Mouse (Mus musculus): ENCODE measurements around the gene Gpm6a.
"Not testable (repeated sequence)": the region's sequence is repeated elsewhere in the genome, so short reads cannot be mapped to it uniquely, and the experiment has no call there.

Gene Gpm6a

DNA sequence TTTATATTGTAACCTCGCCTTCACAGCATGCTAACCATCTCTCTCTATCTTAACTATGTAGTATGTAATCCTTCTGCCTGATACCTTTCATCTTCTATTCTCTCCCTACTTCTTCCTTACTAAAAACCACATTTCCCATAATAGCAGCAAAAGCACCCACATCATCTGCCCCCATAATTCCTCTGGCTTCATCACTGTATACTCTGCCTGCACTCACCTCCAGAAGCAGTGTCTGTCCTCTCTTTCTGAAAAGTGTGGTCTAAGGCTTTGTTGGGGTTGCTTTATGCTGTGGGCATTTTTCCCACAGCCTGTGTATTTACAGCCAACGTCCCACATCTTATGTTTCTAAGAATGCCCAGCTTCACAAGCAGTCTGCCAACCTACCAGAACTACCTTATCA, 57.6 kb downstream of the Gpm6a start:
- DNase-seq (ENCODE audit: low read depth, low spot score), result no peak

DNA sequence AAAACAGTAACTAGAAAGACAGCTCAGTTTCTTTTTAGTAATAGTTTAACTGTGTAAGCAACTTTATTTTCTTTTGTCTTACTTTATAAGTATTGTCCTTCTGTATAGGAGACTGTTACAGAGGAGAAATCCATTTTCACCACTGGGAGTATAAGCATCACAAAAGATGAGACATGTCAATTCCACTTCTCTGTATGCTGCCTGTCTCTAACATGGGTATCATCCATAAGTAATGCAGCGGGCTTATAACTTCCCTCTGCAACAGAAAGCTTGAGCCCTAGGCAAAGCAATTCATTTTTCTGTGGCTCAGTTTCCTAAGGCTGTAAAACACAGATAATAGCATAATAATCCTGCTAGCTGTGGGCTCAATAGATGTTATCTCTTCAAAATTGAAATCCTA, 62.4 kb downstream of the Gpm6a start:
- no peak for DNase-seq (ENCODE audit: low read depth, low spot score)

DNA sequence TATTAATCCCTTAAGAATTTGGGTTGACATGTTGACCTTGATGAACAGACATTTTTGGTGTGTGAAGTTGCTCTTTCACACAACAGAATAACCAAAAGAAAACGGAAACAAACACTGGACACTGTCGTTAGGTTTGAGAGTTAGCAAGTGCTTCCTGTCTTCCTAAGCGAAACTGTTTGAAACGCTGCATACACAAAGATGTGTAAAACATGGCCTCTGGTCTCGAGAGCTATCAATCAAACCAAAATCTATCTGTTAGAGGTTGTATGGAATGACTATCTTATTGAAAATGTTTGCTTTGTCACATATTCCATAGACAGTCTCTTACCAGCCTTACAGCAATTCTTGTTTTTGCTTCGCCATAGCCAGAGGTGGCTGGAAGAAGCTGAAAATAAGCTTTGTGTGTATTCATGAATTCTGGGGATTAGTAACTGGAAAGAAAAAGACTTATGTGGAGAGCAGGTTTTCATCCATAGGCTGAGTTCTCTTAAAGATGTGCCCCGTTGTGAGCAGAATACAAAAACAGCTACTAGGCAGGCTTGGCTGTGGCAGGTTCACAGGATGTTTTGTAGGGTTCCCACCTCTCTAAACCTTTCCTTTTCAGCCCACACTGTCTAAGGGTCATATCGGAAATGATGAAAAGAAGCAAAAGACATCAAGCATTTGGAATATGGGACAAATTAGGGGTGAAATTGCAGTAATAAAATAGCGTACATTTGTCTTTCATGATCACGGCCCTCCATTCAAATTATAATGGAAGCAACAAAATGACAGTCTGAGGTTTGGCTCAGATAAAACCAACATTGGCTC, 71.4 kb downstream of the Gpm6a start:
- no peak for DNase-seq (ENCODE audit: low read depth, low spot score)

DNA sequence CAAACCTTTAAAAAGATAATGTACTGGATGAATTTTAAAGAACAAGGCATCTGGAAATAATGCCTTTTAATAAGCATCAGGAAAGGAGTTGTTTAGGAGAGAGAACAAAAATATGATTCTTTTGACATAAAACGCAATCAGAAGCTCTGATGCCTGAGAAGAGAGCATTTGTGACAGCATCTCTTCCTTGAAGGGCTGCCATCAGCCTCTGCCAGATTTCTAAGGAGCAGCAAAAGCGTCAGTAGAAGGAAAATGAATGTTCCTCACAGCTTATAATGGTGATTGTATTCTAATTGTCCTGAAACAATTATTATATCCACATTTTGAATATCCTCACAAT, 72.0 kb downstream of the Gpm6a start:
- DNase-seq (ENCODE audit: low read depth, low spot score), result no peak

DNA sequence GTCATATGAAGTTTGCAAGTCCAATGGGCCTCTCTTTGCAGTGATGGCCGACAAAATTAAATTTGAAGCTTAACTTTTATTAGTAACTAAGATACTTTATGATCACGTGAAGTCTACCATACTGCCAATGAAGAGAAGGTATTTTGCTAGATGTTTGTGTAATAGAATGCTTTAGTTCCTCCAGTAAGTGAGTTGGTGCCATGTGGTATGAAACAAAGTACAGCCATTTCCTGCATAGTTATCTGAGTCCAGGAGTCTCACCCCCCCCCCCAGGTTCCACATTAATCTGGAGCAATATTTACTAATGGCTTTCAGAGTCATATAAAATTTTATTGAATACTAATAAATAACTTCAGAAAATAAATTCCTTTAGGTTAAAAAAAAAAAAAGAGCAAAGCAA, 73.7 kb downstream of the Gpm6a start:
- DNase-seq (ENCODE audit: low read depth, low spot score), result no peak

DNA sequence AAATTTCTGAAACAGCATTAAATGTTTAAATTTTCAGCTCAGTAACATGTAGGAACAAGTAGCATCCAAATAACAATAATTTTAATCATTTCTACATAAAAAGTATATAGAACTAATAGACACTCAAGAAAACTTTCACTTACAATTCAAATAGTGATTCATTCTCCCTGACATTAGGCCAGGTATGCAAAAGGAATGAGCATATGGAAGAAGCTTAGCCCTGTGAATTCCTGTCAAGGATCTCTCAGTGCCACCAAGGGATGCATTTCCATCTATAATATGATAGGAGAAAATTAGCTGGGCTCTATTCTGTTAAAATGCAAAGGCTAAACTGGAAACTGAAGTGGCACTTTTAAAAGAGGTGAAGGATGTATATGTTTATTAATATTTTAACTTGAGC, 76.5 kb downstream of the Gpm6a start:
- no peak for DNase-seq (ENCODE audit: low read depth, low spot score)

DNA sequence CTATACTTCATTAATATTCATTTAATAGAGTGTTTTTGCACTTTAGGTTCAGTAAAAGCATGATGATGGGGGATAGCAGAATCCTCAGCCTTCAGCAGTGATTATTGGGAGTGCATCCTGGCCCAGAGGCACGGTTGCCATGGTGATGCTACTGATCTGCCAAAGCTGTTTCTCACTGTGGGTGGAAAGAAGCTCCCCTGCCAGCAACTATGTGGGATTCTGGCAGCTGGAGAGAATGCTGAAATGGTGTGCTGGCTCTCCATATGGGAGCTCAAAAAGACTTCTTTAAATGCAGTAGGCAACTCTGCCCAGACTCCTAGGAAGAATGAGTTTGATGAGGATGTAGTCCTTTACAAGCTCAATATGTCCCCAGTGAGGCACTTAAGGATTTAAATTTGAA, 79.7 kb downstream of the Gpm6a start:
- DNase-seq (ENCODE audit: low read depth, low spot score), result peak; percentile 71

DNA sequence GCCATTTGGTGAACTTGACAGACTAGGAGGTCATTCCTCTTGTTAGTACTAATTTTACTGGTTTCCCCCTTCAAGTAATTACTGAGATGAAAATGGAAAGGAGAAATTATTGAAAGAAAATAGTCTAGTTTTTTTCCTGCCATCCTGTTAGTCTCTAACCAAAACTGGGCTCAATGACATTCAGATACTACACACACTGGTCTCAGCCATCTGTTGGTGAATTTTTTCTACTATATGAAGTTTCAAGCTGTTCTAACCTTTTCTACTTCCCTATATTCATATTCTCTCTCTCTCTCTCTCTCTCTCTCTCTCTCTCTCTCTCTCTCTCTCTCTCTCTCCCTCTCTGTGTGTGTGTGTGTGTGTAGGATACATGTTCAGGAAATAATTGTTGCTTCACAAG, 80.8 kb downstream of the Gpm6a start:
- no peak for DNase-seq (ENCODE audit: low read depth, low spot score)

DNA sequence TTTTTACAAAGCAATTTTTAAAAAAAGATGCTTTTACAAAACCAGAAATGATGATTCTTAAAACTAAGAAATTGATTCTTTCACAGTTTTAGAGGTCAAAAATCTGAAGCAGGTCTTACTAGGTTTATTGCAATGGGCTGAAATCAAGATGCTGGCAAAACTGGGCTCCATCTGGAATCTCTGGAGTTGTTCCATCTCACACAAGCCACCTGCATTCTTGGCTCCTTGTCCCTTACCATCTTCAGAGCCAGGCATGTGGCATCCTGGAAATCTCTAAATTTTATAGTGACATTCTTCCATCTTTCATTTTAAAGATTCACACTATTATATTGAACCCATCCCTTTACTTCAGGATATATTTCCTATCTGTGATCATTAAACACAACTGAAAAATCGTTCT, 88.3 kb downstream of the Gpm6a start:
- DNase-seq (ENCODE audit: low read depth, low spot score), result no peak

DNA sequence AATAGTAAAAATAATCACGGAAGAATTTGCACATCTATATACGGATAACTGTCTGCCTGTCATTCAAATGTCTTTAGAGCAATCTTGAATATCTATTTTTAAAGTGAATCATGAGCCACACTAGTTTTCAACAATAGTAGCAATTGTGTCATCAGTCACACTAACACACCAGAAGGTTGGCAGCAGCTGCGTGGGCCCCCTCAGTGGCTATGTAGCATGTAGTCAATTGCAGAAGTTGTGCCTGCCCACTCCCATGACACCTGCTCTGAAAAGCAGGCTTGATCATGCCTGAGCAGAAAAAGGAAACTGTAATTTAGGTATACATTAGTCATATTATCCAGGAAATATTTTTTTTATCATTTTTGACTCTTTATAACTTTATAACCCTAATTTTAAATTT, 93.8 kb downstream of the Gpm6a start:
- no peak for DNase-seq (ENCODE audit: low read depth, low spot score)

DNA sequence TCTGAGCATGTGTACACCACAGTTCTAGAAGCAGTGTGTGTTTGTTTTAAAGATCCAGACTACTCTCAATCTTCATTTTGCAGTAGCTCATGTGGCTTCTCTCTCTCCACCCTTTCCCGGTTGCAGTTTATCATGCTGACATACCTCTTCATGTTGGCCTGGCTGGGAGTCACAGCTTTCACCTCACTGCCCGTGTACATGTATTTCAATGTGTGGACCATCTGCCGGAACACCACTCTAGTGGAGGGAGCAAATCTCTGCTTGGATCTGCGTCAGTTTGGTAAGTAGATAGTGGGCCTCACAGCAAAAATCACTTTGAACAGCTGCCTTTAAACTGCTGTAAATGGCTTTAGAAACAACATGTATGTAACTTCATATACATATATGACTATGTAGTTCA, 95.3 kb downstream of the Gpm6a start:
- DNase-seq (ENCODE audit: low read depth, low spot score), result no peak

DNA sequence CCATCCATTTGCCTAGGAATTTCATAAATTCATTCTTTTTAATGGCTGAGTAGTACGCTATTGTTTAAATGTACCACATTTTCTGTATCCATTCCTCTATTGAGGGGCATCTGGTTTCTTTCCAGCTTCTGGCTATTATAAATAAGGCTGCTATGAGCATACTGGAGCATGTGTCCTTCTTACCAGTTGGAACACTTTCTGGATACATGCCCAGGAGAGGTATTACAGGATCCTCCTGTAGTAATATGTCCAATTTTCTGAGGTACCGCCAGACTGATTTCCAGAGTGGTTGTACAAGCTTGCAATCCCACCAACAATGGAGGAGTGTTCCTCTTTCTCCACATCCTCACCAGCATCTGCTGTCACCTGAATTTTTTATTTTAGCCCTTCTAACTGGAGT, 114.2 kb downstream of the Gpm6a start:
- DNase-seq (ENCODE audit: low read depth, low spot score), result not testable (repeated sequence)

DNA sequence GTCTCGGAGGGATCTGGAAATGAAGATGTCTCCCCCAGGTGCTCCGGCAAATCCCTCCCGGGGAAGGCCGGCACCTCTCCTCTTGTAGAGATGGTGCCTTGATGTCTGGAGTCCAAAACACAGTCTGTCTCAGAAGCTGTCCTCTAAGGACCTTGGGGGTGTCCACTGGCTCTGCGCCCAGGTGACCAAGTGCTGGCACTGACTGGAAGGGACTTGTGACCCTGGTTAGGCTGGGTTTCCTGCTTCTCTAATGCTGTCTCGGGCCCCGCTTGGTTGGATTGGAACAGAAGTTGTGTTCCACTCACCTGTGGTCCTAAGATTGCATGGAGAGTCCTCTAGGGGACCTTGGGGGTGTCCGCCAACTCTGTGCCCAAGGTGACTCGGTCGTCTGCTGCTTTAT, 118.8 kb downstream of the Gpm6a start:
- DNase-seq (ENCODE audit: low read depth, low spot score), result no peak

DNA sequence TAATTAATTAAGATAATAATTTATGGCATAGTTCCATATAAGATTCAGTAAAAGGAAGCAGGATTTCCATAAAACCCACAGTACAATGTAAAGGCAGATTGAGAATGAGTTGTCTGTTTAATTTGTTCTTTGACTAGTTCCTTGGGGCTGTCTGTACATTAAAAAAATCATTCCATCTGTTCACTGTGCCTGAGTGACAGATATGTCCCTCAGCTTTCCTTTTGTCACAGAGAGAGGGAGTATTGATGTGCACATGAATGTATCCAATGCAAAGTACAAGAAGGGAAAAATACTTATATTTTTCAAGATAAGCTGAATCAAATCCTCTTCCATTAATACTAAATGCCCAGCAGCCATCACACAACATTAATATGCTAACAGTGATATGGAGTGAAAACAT, 147.6 kb downstream of the Gpm6a start:
- DNase-seq (ENCODE audit: low read depth, low spot score), result no peak

DNA sequence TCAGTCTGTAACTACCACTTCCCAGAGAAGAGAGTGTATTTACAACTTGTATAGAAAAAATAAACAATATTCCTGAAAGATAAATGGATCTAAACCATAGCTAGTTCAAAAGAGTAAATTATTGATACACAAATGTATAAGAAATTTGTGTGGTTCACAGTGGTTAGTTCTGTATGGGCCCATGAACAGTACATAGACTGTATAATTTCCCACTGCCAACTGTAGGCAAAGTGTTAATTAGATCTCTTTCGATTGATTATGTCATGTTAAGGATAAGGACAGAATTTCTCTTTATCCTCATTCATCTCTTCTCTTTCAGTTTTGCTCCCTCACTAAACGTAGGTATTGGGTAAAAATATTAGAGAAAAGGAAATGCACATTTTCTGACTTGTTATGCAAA, 148.4 kb downstream of the Gpm6a start:
- DNase-seq (ENCODE audit: low read depth, low spot score), result no peak

DNA sequence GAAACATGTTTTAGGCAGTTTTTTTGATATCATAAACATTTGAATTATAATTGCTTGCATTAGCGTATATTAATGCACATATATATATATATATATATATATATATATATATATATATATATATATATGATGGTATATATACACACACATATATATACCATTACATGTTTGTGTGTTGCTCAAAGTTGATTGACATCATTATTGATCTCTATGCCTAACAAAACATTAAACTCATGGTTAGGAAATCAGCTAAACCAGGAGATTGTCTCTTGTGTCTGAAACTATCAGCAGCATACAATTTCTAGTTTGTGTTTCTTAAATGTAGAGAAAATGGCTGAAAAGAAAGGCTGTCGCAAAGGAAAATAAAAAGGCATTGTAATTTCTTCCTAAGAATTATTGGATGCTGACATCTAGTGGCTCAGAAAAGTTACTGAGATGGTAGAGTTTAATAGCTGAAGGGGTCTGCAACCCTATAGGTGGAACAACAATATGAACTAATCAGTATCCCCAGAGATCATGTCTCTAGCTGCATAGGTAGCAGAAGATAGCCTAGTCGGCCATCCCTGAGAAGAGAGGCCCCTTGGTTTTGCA, 149.3 kb downstream of the Gpm6a start:
- no peak for DNase-seq (ENCODE audit: low read depth, low spot score)

Measured in mesoderm, embryonic 11.5 days (tissue).